Mouse (Mus musculus): ENCODE results near the gene C3ar1.

The C3ar1 gene

DNA sequence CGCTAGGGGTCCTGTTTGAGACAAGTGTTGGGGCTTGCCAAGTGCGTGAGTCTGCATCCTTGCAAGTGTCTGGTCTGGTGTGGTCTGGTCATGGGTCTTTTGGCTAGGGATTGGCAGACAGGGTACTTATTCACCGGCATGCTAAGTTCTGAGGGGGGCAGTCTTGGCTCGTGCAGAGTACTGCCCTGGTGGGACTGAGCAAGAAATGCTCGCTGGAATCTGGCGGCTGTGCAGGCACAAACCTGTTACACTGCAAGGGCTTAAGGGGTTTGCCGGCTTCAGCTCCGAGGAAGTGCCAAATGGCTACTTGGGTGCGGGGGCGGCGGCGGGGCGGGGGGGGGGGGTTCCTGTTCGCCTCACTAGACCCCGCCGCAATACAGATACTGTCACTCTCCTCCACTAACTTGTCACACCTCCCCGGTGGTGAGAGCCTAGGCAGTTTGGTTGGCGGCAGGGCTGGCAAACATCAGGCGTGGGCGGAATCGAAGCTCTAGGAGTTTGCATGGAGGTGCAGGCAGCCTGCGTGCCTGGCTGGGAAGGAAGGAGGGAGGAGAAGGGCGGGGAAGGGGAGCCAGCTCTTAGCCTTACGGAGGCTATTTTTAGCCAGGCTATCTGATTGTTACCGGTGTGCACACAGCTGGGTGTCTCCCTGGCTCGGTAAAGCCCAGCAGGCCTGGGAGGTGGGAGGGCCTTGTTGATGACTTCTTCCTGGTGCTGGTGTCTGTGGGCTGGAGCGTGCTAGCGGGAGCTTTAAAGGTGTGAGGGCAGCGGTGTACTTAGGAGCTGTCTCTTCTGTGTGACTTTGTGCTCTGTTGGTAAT, 29.8 kb downstream of the C3ar1 start:
- peak; percentile 42 to 63 for DNase-seq (ENCODE audit: low spot score in 2 of 2)

DNA sequence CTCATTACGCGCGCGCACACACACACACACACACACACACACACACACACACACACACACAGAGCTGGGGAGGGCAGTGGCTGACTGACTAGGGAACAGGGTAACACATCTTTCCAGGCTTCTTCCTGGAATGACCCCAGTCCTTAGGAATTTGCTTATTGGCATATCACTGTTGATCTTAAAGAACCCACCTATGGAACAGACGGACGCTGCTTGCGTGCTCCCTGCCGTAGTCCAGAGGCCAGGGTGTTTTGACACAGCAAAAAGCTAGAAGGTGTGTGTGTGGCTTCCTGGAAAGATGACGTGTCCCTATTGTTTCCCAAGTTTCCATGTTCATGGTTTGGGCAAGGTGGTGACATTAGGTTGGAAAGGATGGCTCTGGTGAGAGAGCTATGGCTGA, 30.8 kb downstream of the C3ar1 start:
- no peak for DNase-seq (ENCODE audit: low spot score in 2 of 2)

DNA sequence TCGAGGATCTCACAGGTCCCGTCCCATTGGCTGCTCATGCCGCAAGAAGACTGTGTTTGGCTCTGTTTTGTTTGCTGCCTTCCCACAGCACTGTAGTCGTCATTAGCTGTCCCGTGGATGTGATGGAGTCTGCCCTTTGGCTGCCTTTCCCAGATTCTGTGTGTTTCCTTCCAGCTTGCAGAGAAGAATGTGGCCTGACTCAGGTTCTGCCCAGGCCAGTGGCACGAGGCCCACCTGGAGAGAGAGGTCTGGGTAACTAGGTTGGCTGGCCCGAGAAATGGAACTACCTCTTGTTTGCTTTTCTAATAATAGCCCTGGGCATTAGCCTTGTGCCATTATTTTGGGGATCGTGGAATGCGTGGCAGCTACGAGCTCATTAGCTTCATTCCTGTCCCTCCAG, 31.9 kb downstream of the C3ar1 start:
- DNase-seq (ENCODE audit: low spot score in 2 of 2) = no peak

GRCm38 (mm10) chr6:122821822-122822221, 34.1 kb downstream of the C3ar1 start:
- DNase-seq (ENCODE audit: low spot score in 2 of 2) = no peak

GRCm38 (mm10) chr6:122820799-122821650, 34.9 kb downstream of the C3ar1 start:
- peak; percentile 33 to 59 for DNase-seq (ENCODE audit: low spot score in 2 of 2)

DNA sequence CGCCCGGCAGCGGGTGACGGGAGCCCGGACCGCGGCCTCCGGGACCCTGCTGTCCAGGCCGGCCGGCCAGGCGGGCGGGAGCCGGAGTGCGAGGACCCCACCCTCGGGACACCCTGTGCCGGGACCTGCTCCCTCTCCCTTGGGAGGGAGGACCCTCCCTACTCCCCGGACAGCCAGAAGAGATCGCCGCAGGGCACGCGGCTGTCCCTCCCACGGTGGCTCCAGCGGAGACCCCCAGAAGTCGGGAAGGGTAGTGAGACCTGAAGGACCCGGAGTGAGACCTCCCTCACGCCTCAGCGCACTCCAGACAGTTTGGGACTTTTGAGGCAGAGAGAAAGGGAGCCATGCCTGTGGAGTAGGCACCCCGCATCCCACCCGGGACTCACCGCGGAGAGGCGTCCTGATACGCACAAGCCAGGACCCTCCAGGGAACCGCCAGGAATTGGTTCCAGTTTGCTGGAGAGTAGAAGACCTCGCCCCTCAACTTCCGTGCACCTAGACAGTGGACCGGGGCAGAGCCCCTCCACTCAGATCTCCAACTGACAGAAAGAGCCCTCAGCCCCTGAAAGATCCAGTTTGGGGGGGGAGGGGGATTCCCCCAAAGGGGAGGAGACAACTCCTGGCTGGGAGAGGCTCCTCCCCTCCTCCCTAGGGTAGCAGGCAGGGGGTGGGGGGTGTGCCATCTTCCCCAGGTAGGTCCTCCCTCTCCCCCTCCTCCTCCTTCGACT, 35.7 kb downstream of the C3ar1 start:
- DNase-seq (ENCODE audit: low spot score in 2 of 2) = peak; percentile 49 to 70

DNA sequence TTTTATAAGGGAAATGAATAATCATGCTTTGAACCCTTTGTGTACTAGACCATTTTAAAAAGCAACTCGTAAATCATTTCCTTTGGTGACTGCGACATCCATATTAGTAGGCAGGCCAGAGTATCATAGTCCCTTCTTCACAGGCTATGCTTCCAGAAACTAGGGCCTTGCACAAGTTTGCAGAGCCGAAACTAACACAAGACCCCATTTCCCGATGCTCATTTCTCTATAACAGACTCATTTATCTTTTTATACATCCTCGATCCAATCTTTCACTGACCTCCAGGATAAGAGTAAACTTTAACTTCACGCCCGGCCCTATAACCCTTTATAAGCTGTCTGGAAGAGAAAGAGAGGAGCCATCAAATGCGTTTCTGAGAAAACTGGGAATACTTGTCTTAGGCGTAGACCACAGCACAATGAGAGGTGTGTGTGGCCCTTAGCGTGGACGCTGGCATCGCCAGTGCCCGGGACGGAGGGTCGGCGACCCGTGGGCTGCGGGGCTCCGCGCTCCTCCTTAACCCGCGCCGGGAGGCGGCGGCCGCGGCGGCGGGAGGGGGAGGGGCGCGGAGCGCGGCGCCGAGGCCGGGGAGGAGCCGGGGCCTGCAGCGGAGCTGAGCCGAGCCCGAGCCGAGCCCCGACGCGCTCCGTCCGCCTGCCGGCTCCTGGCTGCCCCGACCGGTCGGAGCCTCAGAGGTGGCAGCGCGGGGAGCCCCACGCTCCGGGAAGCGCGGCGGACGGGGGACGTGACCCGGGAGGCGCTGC, 36.5 kb downstream of the C3ar1 start, which contains the start of gene Foxj2:
Gene Foxj2 (plus strand): TSS at position 609 of the 765 bp plus-strand sequence.
- peak in 1 of 2 experiments; percentile 79 for DNase-seq (ENCODE audit: low spot score in 2 of 2)

GRCm38 (mm10) chr6:122813640-122814039, 42.3 kb downstream of the C3ar1 start:
- DNase-seq (ENCODE audit: low spot score in 2 of 2) = no peak

DNA sequence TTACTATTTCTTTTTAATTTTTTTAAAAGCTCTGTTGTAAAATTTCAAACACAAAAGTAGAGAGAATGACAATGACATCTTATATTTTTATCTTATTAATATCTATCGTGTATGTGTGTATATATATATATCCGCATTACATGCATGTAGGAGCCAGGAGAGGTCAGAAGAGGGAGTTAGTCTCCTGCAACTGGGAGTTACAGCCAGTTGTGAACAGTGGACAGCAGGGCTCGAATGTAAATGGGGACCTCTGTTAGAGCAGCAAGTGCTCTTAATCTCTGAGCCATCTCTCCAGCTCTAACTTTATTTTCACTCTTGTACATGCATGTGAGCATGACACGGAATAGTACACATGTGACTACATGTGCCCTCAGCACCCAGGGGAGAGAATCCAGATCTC, 43.2 kb downstream of the C3ar1 start:
- DNase-seq (ENCODE audit: low spot score in 2 of 2) = no peak

- DNase-seq (ENCODE audit: low spot score in 2 of 2) = peak; percentile 36 to 71
These were observed 44.0 kb downstream of the C3ar1 start for GRCm38 (mm10) chr6:122811771-122812600.

GRCm38 (mm10) chr6:122811280-122811652, 44.7 kb downstream of the C3ar1 start:
- DNase-seq (ENCODE audit: low spot score in 2 of 2) = peak in 1 of 2 experiments; percentile 95

DNA sequence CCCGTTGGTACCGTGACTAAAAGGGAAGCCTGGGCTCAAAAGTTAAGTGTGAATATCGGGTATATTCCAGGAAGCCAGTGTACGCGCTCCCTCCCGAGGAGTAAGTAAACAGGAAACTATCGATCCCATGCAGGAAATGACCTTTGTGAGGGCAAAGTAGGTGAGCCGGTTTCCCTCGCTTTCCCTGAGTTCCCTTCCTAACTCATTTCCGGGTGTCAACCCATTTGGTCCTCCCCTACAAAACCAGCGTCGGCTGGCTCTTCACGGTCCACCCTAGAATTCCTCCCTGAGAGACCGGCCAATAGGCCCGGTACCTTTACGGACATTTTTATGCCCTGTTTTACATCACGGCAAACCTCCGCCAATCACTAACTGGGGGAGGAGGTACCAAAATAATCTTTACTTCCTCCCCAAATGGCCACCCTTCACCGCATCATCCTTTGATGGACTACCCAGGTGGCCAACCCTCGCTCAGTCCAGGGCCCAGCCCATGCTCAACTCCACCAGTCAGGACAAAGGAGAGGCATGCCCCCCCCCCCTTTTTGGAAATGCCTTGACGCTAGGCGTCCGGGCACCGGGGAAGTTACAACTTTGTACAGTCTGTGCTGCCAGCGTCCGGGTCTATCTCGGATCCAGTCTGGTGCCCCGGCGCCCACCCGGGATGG, 45.2 kb downstream of the C3ar1 start:
- peak; percentile 89 to 96 for DNase-seq (ENCODE audit: low spot score in 2 of 2)

DNA sequence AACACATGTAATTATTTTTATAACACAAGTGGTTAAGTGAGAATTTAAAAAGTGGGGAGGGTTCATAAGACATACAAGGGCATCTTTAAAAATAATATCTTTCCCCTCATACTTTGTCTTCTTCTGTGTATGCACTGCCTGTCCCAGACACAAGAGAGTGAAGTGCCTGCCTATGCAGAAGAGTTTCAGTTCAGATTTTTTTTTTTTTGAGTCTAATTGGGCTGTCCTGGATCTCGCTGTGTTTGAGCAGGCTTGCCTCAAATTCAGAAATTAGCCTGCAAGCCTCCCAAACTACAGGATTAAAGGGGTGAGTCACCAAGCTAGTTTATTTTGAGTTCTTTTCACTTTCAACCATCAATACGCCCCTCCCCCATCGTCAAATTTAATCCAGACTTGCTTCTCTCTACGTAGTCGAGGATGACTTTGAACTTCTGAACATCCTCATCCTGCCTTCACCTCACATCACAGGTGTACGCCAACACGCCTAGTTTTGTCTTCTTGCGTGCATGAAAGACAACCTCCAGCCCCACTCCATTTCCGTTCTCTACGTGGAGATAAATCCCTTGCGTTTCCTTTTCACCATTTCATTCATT, 45.8 kb downstream of the C3ar1 start:
- DNase-seq (ENCODE audit: low spot score in 2 of 2) = peak in 1 of 2 experiments; percentile 53

- peak; percentile 88 to 93 for DNase-seq (ENCODE audit: low spot score in 2 of 2)
These were observed 51.5 kb downstream of the C3ar1 start for GRCm38 (mm10) chr6:122804418-122804817.

GRCm38 (mm10) chr6:122801801-122802514, 54.0 kb downstream of the C3ar1 start:
- DNase-seq (ENCODE audit: low spot score in 2 of 2) = peak; percentile 63 to 76

GRCm38 (mm10) chr6:122801301-122801800, 54.6 kb downstream of the C3ar1 start, which contains the start of gene Slc2a3:
Slc2a3 (minus strand) TSS chr6:122801640.
- peak; percentile 72 to 77 for DNase-seq (ENCODE audit: low spot score in 2 of 2)

DNA sequence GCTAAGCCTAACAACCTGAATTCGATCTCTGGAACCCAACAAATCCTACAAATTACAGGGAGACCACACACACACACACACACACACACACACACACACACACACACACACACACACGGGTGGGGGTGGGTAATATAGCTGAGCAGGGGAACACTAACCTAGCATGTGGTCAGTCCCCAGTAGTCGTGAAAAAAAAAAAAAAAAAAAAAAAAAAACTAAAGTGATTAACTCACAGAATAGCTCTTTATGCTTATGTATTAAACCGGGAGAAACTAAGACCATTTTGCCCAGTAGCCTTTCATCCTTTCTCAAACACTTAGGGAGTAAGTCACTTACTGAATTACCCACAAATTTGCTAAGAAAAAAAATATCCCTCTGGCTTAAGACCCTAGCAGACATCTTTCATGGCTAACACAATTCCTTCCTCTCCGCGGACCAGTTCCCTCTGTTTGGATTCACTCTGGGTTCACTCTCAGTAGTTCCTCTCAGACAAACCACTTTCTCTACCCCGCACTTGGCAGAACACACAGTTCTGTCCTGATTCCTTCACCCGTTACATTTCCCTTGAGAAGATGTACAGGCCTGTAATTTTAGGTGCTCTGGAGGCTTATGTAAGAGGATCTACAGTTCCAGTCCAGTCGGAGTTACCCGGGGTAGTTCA, 55.2 kb downstream of the C3ar1 start:
- DNase-seq (ENCODE audit: low spot score in 2 of 2) = no peak
